Mouse (Mus musculus): ENCODE results near the gene Slc25a26.
A peak's percentile ranks its signal among the peaks of the same experiment; 100 is the strongest.
"Not testable (repeated sequence)": the region's sequence is repeated elsewhere in the genome, so short reads cannot be mapped to it uniquely, and the experiment has no call there.

The Slc25a26 gene

GRCm38 (mm10) chr6:94558603-94559002 is 58.5 kb downstream of the Slc25a26 start:
- DNase-seq = not testable (repeated sequence)

GRCm38 (mm10) chr6:94560896-94561295 is 60.8 kb downstream of the Slc25a26 start:
- DNase-seq = no peak

- DNase-seq = no peak
These were observed 61.2 kb downstream of the Slc25a26 start for GRCm38 (mm10) chr6:94561346-94561745.

- no peak for DNase-seq
These were observed 63.2 kb downstream of the Slc25a26 start for GRCm38 (mm10) chr6:94563203-94563940.

- DNase-seq = no peak
These were observed 65.6 kb downstream of the Slc25a26 start for GRCm38 (mm10) chr6:94565766-94566165.

GRCm38 (mm10) chr6:94568040-94568439 is 67.9 kb downstream of the Slc25a26 start:
- DNase-seq = no peak

- DNase-seq = no peak
These were observed 75.5 kb downstream of the Slc25a26 start for GRCm38 (mm10) chr6:94575526-94576166.

GRCm38 (mm10) chr6:94577991-94578390 is 77.9 kb downstream of the Slc25a26 start:
- DNase-seq = no peak

GRCm38 (mm10) chr6:94582055-94582454 is 81.9 kb downstream of the Slc25a26 start:
- DNase-seq = no peak

GRCm38 (mm10) chr6:94584147-94584695 is 84.1 kb downstream of the Slc25a26 start:
- no peak for DNase-seq

GRCm38 (mm10) chr6:94584976-94585375 is 84.8 kb downstream of the Slc25a26 start:
- no peak for DNase-seq

- no peak for DNase-seq
These were observed 88.2 kb downstream of the Slc25a26 start for GRCm38 (mm10) chr6:94588365-94588764.

- DNase-seq = no peak
These were observed 92.1 kb downstream of the Slc25a26 start for GRCm38 (mm10) chr6:94592243-94592642.

- no peak for DNase-seq
These were observed 92.6 kb downstream of the Slc25a26 start for GRCm38 (mm10) chr6:94592710-94593109.

- no peak for DNase-seq
These were observed 94.0 kb downstream of the Slc25a26 start for GRCm38 (mm10) chr6:94594096-94594665.

- DNase-seq = no peak
These were observed 94.6 kb downstream of the Slc25a26 start for GRCm38 (mm10) chr6:94594711-94595110.

GRCm38 (mm10) chr6:94595206-94595605 is 95.1 kb downstream of the Slc25a26 start:
- DNase-seq = no peak

GRCm38 (mm10) chr6:94596051-94596760 is 96.1 kb downstream of the Slc25a26 start:
- DNase-seq = no peak

- DNase-seq = peak; percentile 48
These were observed 96.8 kb downstream of the Slc25a26 start for GRCm38 (mm10) chr6:94596761-94597485.

- no peak for DNase-seq
These were observed 98.3 kb downstream of the Slc25a26 start for GRCm38 (mm10) chr6:94598421-94598820.

- DNase-seq = no peak
These were observed 98.9 kb downstream of the Slc25a26 start for GRCm38 (mm10) chr6:94599016-94599415.

GRCm38 (mm10) chr6:94601101-94601500 is 101.0 kb downstream of the Slc25a26 start:
- no peak for DNase-seq
